Mouse (Mus musculus): ENCODE results near the gene Gm11213. TPM values are rescaled to one million over a fixed set of nuclear protein-coding genes. Genes with fewer than 3 reads are reported as not detected.

Gene Gm11213
- total and polyA plus RNA-seq, 2 experiments from 2014 or later, result not detected

DNA sequence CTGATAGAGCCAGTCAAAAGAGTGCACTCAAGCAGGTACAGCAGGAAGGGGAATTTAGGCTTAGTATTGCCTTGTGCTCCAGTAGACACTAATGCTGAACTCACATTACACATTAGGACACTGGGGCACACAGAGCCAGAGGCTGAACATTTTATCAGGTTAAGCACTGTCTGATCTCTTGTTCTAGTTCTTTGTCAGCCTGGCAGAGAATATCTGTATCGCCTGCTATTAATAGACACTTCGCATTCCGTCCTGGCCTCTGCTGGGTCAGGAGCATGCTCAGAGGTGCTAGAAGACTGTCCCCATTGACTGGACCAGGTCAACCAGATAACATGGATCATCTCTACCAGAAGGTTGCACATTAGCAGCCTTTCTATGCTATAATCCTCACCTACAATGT lies 484 bp upstream of the Gm11213 start:
- Histone ChIP-seq H3K36me3 (replicated peaks; ENCODE audit: control insufficient read depth, insufficient read depth, low read length) (no peaks in the 10 kb centered on the region), H3K9me3 (replicated peaks; ENCODE audit: control insufficient read depth, low read length) (no peaks in the 10 kb centered on the region), H3K4me1 (ENCODE audit: control insufficient read depth, insufficient read depth) (peaks cover 10% of the 10 kb centered on the region), H3K9ac (replicated peaks; ENCODE audit: low read depth, low read length) (no peak overlapping the region), H3K27ac (ENCODE audit: low read depth) (peak overlapping the region; percentile 54), H3K27me3 (ENCODE audit: control insufficient read depth, insufficient read depth, low read length) (no peaks in the 10 kb centered on the region), H3K4me3 (ENCODE audit: low read depth, low read length) (no peak overlapping the region), H3K4me2 (ENCODE audit: low read depth, low read length) (no peak overlapping the region)
- TF ChIP-seq CTCF (IDR thresholded peaks at IDR 0.05; ENCODE audit: low read depth) (no peak), EP300 (IDR thresholded peaks at IDR 0.05; ENCODE audit: low read depth) (0 out of 2 replicates have a peak, but pooled peaks have one; percentile 30)
- DNase-seq (ENCODE audit: low spot score) (peak; percentile 27), ATAC-seq (ENCODE audit: insufficient read depth, low read depth) (peak; percentile 71; the same call in 1 of the 2 replicates)
- 32% methylated on average over 3 of the region's 3 CpGs for WGBS

DNA sequence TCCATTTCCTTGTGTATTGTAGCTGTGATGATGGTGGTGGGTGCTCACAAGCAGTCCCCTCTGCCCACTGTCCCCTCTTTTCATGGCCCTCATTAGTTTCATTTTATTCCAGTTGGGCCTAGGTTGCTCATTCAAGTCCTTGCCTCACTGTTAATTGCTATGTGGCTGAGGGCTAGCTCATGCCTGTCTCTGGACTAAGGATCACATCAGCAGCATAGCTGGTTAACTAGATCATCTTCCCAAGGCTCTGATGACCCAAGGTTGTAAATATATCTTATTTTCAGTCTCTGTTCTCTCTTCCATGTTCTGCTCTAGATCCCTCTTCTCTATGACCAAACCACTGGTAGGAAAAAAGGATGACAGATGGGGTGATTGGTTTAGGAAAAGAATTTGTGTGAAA lies 3.8 kb downstream of the Gm11213 start:
- ATAC-seq (ENCODE audit: insufficient read depth, low read depth) (no peak), DNase-seq (ENCODE audit: low spot score) (no peak)
- H3K27me3 ChIP-seq (ENCODE audit: control insufficient read depth, insufficient read depth, low read length), result no peaks in the 10 kb centered on the region
- no peak overlapping the region for H3K9ac ChIP-seq (replicated peaks; ENCODE audit: low read depth, low read length)
- no peaks in the 10 kb centered on the region for H3K9me3 ChIP-seq (replicated peaks; ENCODE audit: control insufficient read depth, low read length)
- H3K4me1 ChIP-seq (ENCODE audit: control insufficient read depth, insufficient read depth), result peaks cover 10% of the 10 kb centered on the region
- H3K36me3 ChIP-seq (replicated peaks; ENCODE audit: control insufficient read depth, insufficient read depth, low read length), result no peaks in the 10 kb centered on the region
- TF ChIP-seq CTCF (IDR thresholded peaks at IDR 0.05; ENCODE audit: low read depth), result no peak
- TF ChIP-seq EP300 (IDR thresholded peaks at IDR 0.05; ENCODE audit: low read depth), result no peak
- no peak overlapping the region for H3K4me3 ChIP-seq (ENCODE audit: low read depth, low read length)
- H3K4me2 ChIP-seq (ENCODE audit: low read depth, low read length), result no peak overlapping the region
- no peak overlapping the region for H3K27ac ChIP-seq (ENCODE audit: low read depth)

DNA sequence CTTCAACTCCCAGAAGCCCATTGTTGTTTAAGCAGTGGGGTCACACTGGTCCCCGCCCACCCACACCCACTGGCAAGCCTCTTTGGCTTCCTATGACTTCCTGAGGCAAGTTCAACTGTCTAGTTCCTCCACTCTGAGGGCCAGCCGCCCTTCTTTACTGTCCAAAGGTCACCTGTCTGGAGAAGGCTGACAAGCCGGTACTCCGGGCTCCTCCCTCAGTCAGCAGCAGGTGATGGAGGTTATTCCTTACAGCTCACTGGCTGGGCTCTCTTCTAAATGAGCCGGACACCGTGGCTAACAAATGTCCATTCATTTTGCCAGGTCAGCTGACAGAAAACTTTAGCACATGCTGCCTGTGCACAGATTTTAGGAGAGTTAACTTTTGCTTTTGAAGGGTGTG lies 4.3 kb downstream of the Gm11213 start:
- no peak for ATAC-seq (ENCODE audit: insufficient read depth, low read depth)
- Histone ChIP-seq H3K27ac (ENCODE audit: low read depth) (no peak overlapping the region), H3K9ac (replicated peaks; ENCODE audit: low read depth, low read length) (no peak overlapping the region), H3K27me3 (ENCODE audit: control insufficient read depth, insufficient read depth, low read length) (no peaks in the 10 kb centered on the region), H3K9me3 (replicated peaks; ENCODE audit: control insufficient read depth, low read length) (no peaks in the 10 kb centered on the region), H3K36me3 (replicated peaks; ENCODE audit: control insufficient read depth, insufficient read depth, low read length) (no peaks in the 10 kb centered on the region), H3K4me2 (ENCODE audit: low read depth, low read length) (no peak overlapping the region), H3K4me1 (ENCODE audit: control insufficient read depth, insufficient read depth) (peaks cover 10% of the 10 kb centered on the region), H3K4me3 (ENCODE audit: low read depth, low read length) (no peak overlapping the region)
- DNase-seq (ENCODE audit: low spot score), result no peak
- 80% methylated on average over 6 of the region's 6 CpGs for WGBS
- TF ChIP-seq EP300 (IDR thresholded peaks at IDR 0.05; ENCODE audit: low read depth), result no peak
- no peak for TF ChIP-seq CTCF (IDR thresholded peaks at IDR 0.05; ENCODE audit: low read depth)

DNA sequence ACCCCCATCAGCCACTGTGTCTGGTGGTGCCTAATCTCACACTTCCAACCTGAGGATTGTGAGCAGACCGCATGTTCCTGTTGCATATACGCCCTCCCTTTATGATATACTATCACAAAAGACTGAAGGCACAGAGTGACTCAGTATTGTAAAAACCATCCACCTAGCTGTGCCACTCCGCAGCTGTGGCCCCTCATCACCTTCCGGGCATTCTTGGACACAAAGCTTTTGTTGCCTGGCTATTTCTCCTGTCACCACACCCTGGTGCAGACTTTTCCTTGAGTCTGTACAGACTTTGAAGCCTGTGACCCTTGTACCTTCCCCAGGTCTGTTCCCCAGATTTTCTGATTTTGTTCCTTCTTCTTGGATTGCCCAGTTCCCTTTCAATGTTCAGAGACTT lies 9.1 kb downstream of the Gm11213 start:
- no peaks in the 10 kb centered on the region for H3K27me3 ChIP-seq (ENCODE audit: control insufficient read depth, insufficient read depth, low read length)
- no peak overlapping the region for H3K4me3 ChIP-seq (ENCODE audit: low read depth, low read length)
- H3K36me3 ChIP-seq (replicated peaks; ENCODE audit: control insufficient read depth, insufficient read depth, low read length), result no peaks in the 10 kb centered on the region
- H3K9ac ChIP-seq (replicated peaks; ENCODE audit: low read depth, low read length), result no peak overlapping the region
- TF ChIP-seq CTCF (IDR thresholded peaks at IDR 0.05; ENCODE audit: low read depth), result no peak
- TF ChIP-seq EP300 (IDR thresholded peaks at IDR 0.05; ENCODE audit: low read depth), result no peak
- H3K27ac ChIP-seq (ENCODE audit: low read depth), result no peak overlapping the region
- ATAC-seq (ENCODE audit: insufficient read depth, low read depth), result no peak
- peaks cover 13% of the 10 kb centered on the region for H3K4me1 ChIP-seq (ENCODE audit: control insufficient read depth, insufficient read depth)
- 95% methylated on average over 4 of the region's 4 CpGs for WGBS
- DNase-seq (ENCODE audit: low spot score), result no peak
- no peaks in the 10 kb centered on the region for H3K9me3 ChIP-seq (replicated peaks; ENCODE audit: control insufficient read depth, low read length)
- H3K4me2 ChIP-seq (ENCODE audit: low read depth, low read length), result no peak overlapping the region

DNA sequence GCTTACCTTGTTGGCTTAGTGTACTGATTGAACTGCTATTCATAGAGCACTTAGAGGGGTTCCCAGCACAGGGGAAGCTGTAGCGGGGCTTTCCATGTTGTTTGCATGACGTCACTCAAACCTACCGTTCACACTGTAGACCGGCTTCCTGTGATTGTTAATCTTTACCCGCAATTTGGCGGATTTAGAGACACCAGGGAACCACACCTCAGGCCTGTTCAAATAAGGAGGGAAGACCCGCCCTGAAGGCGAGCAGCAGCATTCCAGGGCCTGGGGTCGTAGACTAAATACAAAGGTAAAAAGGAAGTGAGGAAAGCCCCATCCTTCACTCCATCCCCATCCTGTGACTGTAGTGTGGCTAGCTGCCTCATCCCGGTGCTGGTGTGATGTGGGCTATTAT lies 9.8 kb downstream of the Gm11213 start:
- Histone ChIP-seq H3K4me1 (ENCODE audit: control insufficient read depth, insufficient read depth) (peaks cover 13% of the 10 kb centered on the region), H3K4me2 (ENCODE audit: low read depth, low read length) (no peak overlapping the region), H3K4me3 (ENCODE audit: low read depth, low read length) (no peak overlapping the region), H3K9me3 (replicated peaks; ENCODE audit: control insufficient read depth, low read length) (no peaks in the 10 kb centered on the region), H3K27ac (ENCODE audit: low read depth) (no peak overlapping the region), H3K27me3 (ENCODE audit: control insufficient read depth, insufficient read depth, low read length) (no peaks in the 10 kb centered on the region), H3K36me3 (replicated peaks; ENCODE audit: control insufficient read depth, insufficient read depth, low read length) (no peaks in the 10 kb centered on the region), H3K9ac (replicated peaks; ENCODE audit: low read depth, low read length) (no peak overlapping the region)
- ATAC-seq (ENCODE audit: insufficient read depth, low read depth) (0 out of 2 replicates have a peak, but pooled peaks have one; percentile 20), DNase-seq (ENCODE audit: low spot score) (no peak)
- TF ChIP-seq CTCF (IDR thresholded peaks at IDR 0.05; ENCODE audit: low read depth) (no peak), EP300 (IDR thresholded peaks at IDR 0.05; ENCODE audit: low read depth) (no peak)
- 54% methylated on average over 10 of the region's 10 CpGs for WGBS

DNA sequence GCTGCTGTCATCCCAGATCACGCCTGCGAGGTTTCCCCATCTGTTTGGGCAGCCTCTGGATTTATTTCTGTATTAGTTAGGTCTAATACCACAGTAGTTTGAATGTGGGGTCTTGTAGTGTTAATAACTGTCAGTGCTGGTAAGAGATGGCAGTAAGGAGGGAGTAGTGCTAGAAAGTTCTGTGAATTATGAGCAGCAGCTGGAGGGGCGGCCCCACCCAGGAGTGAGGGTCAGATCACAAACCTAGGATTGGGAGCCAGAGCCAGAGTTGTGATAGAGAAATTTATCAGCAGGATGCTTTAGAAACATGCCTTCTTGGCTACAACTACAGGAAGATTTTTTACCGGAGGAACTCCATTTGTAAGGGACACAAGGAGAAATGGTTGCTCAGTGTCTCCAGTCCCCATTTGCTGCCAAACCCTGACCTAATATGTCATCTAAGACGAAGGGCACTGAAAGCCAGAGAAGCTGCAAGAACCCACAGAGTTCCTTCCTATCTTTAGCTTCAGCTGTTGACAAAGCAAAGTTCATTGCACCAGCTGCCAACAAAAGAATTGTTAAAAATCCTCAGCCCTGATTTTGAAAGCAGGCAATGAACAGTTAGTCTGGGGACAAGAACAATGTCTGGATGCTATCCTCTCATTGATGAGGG lies 10.5 kb downstream of the Gm11213 start:
- no peak overlapping the region for H3K4me2 ChIP-seq (ENCODE audit: low read depth, low read length)
- no peaks in the 10 kb centered on the region for H3K27me3 ChIP-seq (ENCODE audit: control insufficient read depth, insufficient read depth, low read length)
- H3K9ac ChIP-seq (replicated peaks; ENCODE audit: low read depth, low read length), result no peak overlapping the region
- no peak for ATAC-seq (ENCODE audit: insufficient read depth, low read depth)
- no peaks in the 10 kb centered on the region for H3K36me3 ChIP-seq (replicated peaks; ENCODE audit: control insufficient read depth, insufficient read depth, low read length)
- peaks cover 13% of the 10 kb centered on the region for H3K4me1 ChIP-seq (ENCODE audit: control insufficient read depth, insufficient read depth)
- DNase-seq (ENCODE audit: low spot score), result peak; percentile 9
- WGBS, result 52% methylated on average over 5 of the region's 5 CpGs
- H3K27ac ChIP-seq (ENCODE audit: low read depth), result no peak overlapping the region
- TF ChIP-seq CTCF (IDR thresholded peaks at IDR 0.05; ENCODE audit: low read depth), result no peak
- no peak for TF ChIP-seq EP300 (IDR thresholded peaks at IDR 0.05; ENCODE audit: low read depth)
- no peak overlapping the region for H3K4me3 ChIP-seq (ENCODE audit: low read depth, low read length)
- H3K9me3 ChIP-seq (replicated peaks; ENCODE audit: control insufficient read depth, low read length), result no peaks in the 10 kb centered on the region
